Mouse (Mus musculus): ENCODE results near the gene C1galt1. TPM values are rescaled to one million over a fixed set of nuclear protein-coding genes. Genes with fewer than 3 reads are reported as not detected.
A peak's percentile ranks its signal among the peaks of the same experiment; 100 is the strongest.

Gene C1galt1
- 3.1 and 3.5 TPM in 2 replicates for polyA plus RNA-seq (2012; rRNA removed)

DNA sequence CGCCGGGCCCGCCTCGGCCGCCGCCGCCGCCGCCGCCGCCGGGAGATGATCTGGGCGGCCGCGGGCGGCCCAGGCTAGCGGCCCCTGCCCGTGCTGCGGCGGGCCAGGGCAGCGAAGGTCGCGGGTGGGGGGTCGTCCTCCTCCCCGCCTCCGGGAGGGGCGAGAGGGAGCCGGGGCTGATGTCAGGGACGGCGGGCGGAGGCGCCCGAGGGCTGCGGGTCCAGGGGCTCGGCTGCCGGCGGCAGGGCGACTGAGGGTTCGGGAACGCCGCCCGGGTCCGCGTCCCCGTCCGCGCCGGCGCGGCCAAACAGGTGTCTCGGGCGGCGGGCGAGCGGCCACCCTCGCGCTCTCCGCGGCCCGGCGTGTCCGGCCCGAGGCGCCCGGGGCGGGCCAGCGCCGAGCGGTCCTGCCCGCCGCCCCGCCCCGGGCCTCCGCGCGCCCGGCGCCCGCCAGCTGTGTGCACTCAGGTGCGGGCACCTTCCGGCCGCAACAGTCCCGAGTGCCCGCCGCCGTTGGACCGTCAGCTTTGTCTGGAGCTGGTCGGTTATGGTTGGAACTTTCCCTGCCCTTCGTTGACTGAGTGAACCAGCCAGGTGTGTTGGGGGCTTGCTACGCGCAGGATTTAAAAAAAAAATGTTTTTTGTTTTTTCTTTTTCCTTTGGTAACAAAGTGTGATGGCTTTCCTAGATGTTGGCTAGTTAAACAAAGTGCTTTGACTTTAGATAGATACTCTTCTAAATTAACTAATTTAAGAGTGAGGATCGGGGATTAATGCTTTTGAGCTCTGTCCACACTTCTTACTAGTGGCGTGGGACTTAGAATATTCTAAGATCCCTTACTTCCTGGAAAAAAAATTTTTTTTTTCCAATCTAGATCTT is at the start of gene C1galt1:
Gene C1galt1, plus strand, starts transcription at position 41 of the 878 bp plus-strand sequence.
- peak; percentile 25 to 70 for DNase-seq (ENCODE audit: low read depth in 1 of 2, low spot score in 2 of 2)
- no peak for TF ChIP-seq CTCF (IDR thresholded peaks at IDR 0.05; ENCODE audit: extremely low read depth, insufficient read depth, insufficient read length, insufficient replicate concordance)
- no peak for TF ChIP-seq POLR2A (IDR thresholded peaks at IDR 0.05; ENCODE audit: low read depth, low read length)
- H3K36me3 ChIP-seq (ENCODE audit: control insufficient read depth, insufficient read depth, low read length): no peaks in the 10 kb centered on the region
- H3K27me3 ChIP-seq (ENCODE audit: control insufficient read depth, insufficient read depth, low read length): no peaks in the 10 kb centered on the region
- H3K4me1 ChIP-seq (ENCODE audit: control insufficient read depth, insufficient read depth, insufficient read length): peaks cover 20% of the 10 kb centered on the region
- peak within 1 kb of the TSS; percentile 81 for H3K4me3 ChIP-seq (ENCODE audit: extremely low read depth, insufficient read depth, insufficient read length)
- peak within 1 kb of the TSS; percentile 99 for H3K27ac ChIP-seq (ENCODE audit: insufficient read depth, low read length)
- under 1% methylated on average over 55 of the region's 93 CpGs for WGBS

DNA sequence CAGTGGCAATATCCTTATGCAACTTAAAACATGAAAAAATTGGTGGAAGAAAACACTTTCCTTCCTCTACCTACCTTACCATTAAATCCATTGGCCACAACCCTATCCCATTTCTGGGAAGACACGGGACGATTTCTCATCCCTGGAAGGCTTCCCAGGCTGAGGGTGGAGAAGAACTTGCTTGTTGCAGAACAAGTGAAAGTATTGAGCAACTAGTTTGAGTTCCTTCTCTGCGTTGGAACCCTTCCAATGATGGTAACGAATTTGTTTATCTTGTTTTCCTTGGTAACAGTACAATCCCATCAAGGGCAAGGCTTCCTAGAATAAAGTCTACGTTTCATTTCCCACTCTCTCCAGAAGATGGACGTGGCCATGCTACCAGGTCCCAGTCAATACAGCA is 44.7 kb upstream of the C1galt1 start:
- Histone ChIP-seq H3K27me3 (ENCODE audit: control insufficient read depth, insufficient read depth, low read length) (no peaks in the 10 kb centered on the region), H3K4me1 (ENCODE audit: control insufficient read depth, insufficient read depth, insufficient read length) (no peaks in the 10 kb centered on the region), H3K36me3 (ENCODE audit: control insufficient read depth, insufficient read depth, low read length) (no peaks in the 10 kb centered on the region), H3K27ac (ENCODE audit: insufficient read depth, low read length) (no peak overlapping the region), H3K4me3 (ENCODE audit: extremely low read depth, insufficient read depth, insufficient read length) (no peak overlapping the region)
- no peak for TF ChIP-seq CTCF (IDR thresholded peaks at IDR 0.05; ENCODE audit: extremely low read depth, insufficient read depth, insufficient read length, insufficient replicate concordance)
- no peak for TF ChIP-seq POLR2A (IDR thresholded peaks at IDR 0.05; ENCODE audit: low read depth, low read length)
- DNase-seq (ENCODE audit: low read depth in 1 of 2, low spot score in 2 of 2): no peak
- WGBS: 73% methylated on average over 6 of the region's 6 CpGs

- Histone ChIP-seq H3K36me3 (ENCODE audit: control insufficient read depth, insufficient read depth, low read length) (no peaks in the 10 kb centered on the region), H3K27me3 (ENCODE audit: control insufficient read depth, insufficient read depth, low read length) (no peaks in the 10 kb centered on the region), H3K4me1 (ENCODE audit: control insufficient read depth, insufficient read depth, insufficient read length) (no peaks in the 10 kb centered on the region), H3K4me3 (ENCODE audit: extremely low read depth, insufficient read depth, insufficient read length) (no peak overlapping the region), H3K27ac (ENCODE audit: insufficient read depth, low read length) (no peak overlapping the region)
- no peak for TF ChIP-seq CTCF (IDR thresholded peaks at IDR 0.05; ENCODE audit: extremely low read depth, insufficient read depth, insufficient read length, insufficient replicate concordance)
- TF ChIP-seq POLR2A (IDR thresholded peaks at IDR 0.05; ENCODE audit: low read depth, low read length): no peak
- DNase-seq (ENCODE audit: low read depth in 1 of 2, low spot score in 2 of 2): no peak
- WGBS: 92% methylated on average over 9 of the region's 9 CpGs
Observed at GRCm38 (mm10) chr6:7803765-7804542, 40.7 kb upstream of the C1galt1 start.

DNA sequence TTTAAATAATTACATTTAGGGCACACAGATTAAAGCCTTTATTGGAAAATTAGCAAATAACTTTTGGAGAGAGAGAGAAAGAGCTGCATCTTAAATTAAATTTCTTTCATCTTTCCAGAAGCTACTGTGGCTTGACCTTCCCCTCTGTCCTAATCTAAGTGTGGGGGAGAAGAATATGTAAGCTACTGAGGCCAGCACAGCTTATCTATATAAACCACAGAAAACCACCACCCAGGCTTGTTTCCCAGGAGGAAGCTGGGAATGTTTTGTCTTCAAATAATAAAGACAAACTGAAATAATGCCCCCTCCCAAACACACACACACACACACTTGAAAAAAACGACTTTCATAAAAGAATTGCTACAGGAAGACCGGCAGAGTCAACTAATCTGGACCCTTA is 30.5 kb upstream of the C1galt1 start:
- no peak for DNase-seq (ENCODE audit: low read depth in 1 of 2, low spot score in 2 of 2)
- no peaks in the 10 kb centered on the region for H3K27me3 ChIP-seq (ENCODE audit: control insufficient read depth, insufficient read depth, low read length)
- 24% methylated on average over 2 of the region's 2 CpGs for WGBS
- no peaks in the 10 kb centered on the region for H3K36me3 ChIP-seq (ENCODE audit: control insufficient read depth, insufficient read depth, low read length)
- TF ChIP-seq POLR2A (IDR thresholded peaks at IDR 0.05; ENCODE audit: low read depth, low read length): no peak
- no peak for TF ChIP-seq CTCF (IDR thresholded peaks at IDR 0.05; ENCODE audit: extremely low read depth, insufficient read depth, insufficient read length, insufficient replicate concordance)
- no peak overlapping the region for H3K27ac ChIP-seq (ENCODE audit: insufficient read depth, low read length)
- H3K4me1 ChIP-seq (ENCODE audit: control insufficient read depth, insufficient read depth, insufficient read length): no peaks in the 10 kb centered on the region
- no peak overlapping the region for H3K4me3 ChIP-seq (ENCODE audit: extremely low read depth, insufficient read depth, insufficient read length)

- no peak for TF ChIP-seq CTCF (IDR thresholded peaks at IDR 0.05; ENCODE audit: extremely low read depth, insufficient read depth, insufficient read length, insufficient replicate concordance)
- no peak for TF ChIP-seq POLR2A (IDR thresholded peaks at IDR 0.05; ENCODE audit: low read depth, low read length)
- H3K36me3 ChIP-seq (ENCODE audit: control insufficient read depth, insufficient read depth, low read length): no peaks in the 10 kb centered on the region
- H3K27me3 ChIP-seq (ENCODE audit: control insufficient read depth, insufficient read depth, low read length): no peaks in the 10 kb centered on the region
- WGBS: 61% methylated on average over 5 of the region's 5 CpGs
- DNase-seq (ENCODE audit: low read depth in 1 of 2, low spot score in 2 of 2): no peak
- no peaks in the 10 kb centered on the region for H3K4me1 ChIP-seq (ENCODE audit: control insufficient read depth, insufficient read depth, insufficient read length)
- H3K4me3 ChIP-seq (ENCODE audit: extremely low read depth, insufficient read depth, insufficient read length): no peak overlapping the region
- H3K27ac ChIP-seq (ENCODE audit: insufficient read depth, low read length): no peak overlapping the region
Observed at GRCm38 (mm10) chr6:7816233-7816632, 28.4 kb upstream of the C1galt1 start.

DNA sequence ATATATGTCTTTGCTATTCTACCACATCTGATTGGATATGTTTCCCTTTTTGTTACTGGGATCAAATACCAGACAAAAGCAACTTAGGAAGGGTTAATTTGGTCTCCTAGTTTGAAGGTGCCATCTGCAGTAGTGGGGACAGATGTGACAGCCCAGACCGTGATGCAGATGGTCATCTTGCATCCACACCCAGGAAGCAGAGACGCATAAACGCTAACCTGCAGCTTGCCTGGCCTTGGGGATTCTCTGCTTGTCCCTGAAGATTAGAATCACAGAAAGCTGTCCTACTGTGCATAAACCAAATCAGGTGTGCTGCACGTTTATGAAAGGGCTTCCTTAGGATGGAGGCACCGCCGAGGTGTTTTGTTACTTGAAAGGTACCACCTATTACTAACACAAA is 22.0 kb upstream of the C1galt1 start:
- H3K4me1 ChIP-seq (ENCODE audit: control insufficient read depth, insufficient read depth, insufficient read length): no peaks in the 10 kb centered on the region
- H3K36me3 ChIP-seq (ENCODE audit: control insufficient read depth, insufficient read depth, low read length): no peaks in the 10 kb centered on the region
- WGBS: 76% methylated on average over 6 of the region's 6 CpGs
- no peak overlapping the region for H3K27ac ChIP-seq (ENCODE audit: insufficient read depth, low read length)
- DNase-seq (ENCODE audit: low read depth in 1 of 2, low spot score in 2 of 2): no peak
- H3K4me3 ChIP-seq (ENCODE audit: extremely low read depth, insufficient read depth, insufficient read length): no peak overlapping the region
- no peak for TF ChIP-seq POLR2A (IDR thresholded peaks at IDR 0.05; ENCODE audit: low read depth, low read length)
- no peak for TF ChIP-seq CTCF (IDR thresholded peaks at IDR 0.05; ENCODE audit: extremely low read depth, insufficient read depth, insufficient read length, insufficient replicate concordance)
- H3K27me3 ChIP-seq (ENCODE audit: control insufficient read depth, insufficient read depth, low read length): no peaks in the 10 kb centered on the region
